Mouse (Mus musculus) frontal cortex, postnatal 36 days (tissue): ENCODE results near the gene Plpp4.

Source experiments
- DNase-seq, 2 experiments: peaks; one replicate each; pipeline ENCODE4 v3.0.0; 2022; ENCODE audit warnings: low spot score in 2 of 2

Gene Plpp4

GRCm38 (mm10) chr7:129256621-129257373, at the start of gene Plpp4:
TSS of gene Plpp4 (plus strand) at chr7:129257031.
- DNase-seq = peak; percentile 48

DNA sequence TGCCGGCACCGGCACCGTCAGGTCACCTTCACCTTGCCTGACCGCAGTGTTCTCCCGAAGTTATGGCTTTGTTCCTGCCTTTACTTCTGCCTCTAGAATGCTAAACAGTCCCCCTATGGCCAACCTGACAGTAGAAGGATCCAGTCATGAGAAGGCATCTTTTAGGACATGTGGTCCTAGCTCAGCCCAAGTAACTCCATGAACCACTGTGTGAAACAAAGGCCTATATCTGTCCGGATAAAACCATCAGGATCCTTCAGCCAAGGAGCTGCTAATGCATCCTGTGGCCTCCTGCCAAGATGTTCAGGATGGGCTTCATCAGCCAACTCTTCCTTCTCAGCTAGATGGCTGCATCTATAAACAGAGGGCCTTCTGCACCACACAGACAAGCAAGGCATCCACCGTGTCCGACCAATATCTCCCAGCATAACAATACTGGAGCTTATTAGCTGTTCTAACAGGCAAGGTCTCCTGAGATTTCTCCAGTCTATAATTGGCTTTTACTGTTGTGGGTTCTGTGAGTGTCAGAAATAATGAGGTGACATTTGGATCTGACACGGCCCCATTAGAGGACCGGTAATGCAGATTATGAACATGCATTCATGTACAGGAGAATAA, 40.8 kb upstream of the Plpp4 start:
- no peak for DNase-seq

- DNase-seq = no peak
These were observed 40.2 kb upstream of the Plpp4 start for GRCm38 (mm10) chr7:129216547-129217195.

DNA sequence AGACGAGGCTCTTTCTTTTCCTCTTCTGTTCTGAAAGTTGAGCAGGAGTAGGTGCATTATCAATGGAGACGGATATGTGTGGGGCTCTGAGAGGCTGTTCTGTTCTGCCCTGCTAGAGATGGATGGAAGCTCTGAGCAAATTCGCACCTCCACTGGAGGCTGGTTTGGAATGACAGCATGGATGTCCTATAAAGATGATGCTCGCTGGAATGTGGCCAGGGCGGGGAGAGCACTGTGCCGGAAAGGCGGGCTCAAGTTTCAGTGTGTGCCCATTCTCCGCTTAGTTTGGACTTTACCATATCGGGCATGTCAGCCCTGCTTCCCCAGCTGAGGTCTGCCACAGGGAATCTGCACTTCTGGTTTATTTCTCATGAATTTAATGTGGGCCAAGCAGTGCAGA, 35.9 kb upstream of the Plpp4 start:
- DNase-seq = no peak

DNA sequence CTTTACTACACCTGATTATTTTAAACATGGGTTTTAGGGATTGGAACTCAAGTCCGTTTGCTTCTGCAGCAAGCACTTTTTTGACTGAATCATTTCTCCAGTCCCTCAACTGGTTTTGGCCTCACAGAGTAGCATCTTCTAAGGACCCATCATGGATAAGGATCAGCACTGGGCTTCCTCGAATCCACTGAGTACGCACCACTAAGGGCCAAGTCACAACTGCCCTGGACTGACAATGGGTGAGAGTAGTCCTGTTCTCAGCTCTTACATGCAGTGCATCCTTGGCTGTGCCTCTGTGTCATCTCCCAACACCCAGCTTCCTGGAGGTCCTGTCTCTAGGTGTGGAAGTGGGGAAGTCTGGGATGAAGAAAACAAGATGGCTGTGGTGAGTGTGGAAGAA, 35.2 kb upstream of the Plpp4 start:
- DNase-seq = no peak

- DNase-seq = peak in 1 of 2 experiments; percentile 30
These were observed 21.4 kb upstream of the Plpp4 start for GRCm38 (mm10) chr7:129235410-129235809.

DNA sequence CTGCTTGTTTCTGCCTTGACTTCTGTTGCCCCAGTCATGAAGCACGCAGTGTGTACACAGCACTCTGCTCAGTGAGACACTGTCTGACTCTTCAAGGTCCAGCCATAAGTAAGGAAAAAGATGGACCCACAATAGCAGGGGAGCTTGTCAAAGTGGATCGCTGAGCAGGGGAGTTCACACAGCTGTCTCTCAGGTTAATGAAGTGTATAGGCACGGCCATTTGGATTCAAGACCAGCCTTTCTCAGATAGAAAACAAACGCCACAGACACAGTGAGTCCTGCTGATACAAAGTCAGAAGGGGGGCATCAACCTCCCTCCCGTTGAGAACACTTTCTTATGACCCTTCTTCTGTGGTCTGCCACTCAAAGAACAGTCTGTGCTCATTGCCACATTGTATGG, 20.8 kb upstream of the Plpp4 start:
- DNase-seq = no peak

- no peak for DNase-seq
These were observed 5.8 kb upstream of the Plpp4 start for GRCm38 (mm10) chr7:129250981-129251380.

DNA sequence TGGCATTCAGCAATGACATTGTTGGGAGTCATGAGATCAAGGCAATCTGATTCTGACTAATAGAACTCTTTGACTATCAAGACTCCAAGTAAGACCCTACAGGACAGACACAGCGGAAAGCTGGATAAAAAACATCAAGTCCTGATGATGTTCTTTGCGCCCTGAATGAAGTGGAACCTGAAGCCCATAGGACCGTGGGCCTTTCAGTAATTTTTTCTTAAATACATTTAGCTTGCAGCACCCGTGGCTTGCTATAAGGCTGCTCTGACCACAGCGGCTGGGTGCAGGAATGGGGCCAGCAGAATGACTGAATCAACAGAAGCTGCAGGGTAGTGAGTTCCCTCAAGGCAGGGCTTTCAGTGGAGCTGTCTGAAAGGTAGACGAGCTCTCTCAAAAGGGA, 3.4 kb upstream of the Plpp4 start:
- no peak for DNase-seq

GRCm38 (mm10) chr7:129254126-129254525, 2.7 kb upstream of the Plpp4 start:
- no peak for DNase-seq

GRCm38 (mm10) chr7:129255406-129255805, 1.4 kb upstream of the Plpp4 start:
- no peak for DNase-seq

GRCm38 (mm10) chr7:129257374-129258018, 665 bp downstream of the Plpp4 start:
- DNase-seq = no peak

DNA sequence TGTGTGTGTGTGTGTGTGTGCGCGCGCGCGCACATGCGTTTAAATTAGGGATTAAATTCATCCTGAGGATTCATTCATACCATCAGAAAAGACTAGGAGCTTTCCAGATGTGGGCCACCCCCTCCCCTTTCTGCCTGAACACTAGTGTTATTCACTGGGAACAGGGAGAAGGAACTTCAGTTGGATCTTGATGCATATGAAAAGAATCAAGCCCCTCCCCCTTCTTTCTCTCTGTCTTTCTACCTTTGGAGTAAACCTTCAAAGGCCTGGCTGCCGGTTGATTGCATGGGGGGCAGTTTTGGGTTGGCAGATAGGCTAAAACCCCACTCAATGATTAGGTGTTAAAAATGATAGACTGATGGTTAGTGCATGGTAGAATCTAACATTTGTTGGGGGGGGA, 1.5 kb downstream of the Plpp4 start:
- DNase-seq = no peak

DNA sequence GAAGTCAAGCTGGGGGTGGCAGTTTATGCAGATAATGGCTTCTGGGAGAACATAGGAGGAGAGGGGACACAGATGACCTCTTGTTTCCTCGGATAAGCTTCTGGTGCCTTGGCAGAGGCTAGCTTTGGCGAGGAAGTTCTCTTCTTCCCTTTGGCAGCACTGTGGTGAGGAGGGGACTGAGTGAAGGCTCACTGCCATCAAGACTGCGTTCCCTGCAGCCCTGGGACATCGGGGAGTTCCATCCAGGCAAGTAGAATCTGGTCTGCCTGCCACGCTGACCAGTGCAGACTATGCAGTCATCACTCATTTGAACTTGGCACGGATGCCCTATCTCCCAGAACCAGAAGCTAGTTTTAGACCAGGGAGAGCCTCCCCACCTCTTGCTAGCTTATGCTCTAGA, 2.4 kb downstream of the Plpp4 start:
- DNase-seq = no peak

GRCm38 (mm10) chr7:129273867-129274266, 17.0 kb downstream of the Plpp4 start:
- DNase-seq = no peak

DNA sequence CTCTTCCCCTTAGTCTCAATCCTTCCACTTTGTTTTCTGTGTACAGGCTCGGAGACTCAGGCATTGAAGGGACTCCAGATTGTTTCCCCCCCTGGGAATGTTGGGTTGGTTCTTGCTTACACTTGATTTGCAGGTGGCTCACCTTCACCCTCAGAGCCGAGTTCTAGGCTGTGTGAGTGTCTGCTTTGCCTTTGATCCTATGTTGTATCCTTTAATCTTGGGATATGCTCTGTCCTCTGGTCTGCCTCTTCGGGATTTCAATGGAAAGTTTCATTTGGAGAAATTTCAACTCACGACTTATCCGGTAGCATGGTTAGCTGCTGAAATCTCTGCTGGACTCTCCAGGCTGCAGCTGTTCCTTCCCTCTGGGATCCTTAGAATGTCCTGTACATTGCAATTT, 17.9 kb downstream of the Plpp4 start:
- no peak for DNase-seq

DNA sequence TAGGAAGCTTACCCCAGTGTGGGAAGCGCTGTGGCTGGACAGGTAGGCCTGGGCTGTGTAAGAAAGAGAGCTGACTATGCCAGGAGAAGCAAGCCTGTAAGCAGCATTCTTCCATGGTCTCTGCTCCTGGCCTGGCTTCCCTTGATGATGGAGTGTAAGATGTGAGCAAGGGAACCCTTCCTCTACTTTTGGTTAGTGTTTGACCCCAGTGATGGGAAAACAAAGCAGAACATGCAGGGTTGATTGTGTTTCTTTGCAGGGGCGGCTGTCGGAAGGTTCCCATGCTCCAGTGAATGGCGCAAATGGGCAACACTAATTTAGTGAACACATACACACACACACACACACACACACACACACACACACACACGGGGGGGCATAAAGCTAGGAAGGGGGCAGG, 20.9 kb downstream of the Plpp4 start:
- no peak for DNase-seq

GRCm38 (mm10) chr7:129278801-129279200, 22.0 kb downstream of the Plpp4 start:
- no peak for DNase-seq

DNA sequence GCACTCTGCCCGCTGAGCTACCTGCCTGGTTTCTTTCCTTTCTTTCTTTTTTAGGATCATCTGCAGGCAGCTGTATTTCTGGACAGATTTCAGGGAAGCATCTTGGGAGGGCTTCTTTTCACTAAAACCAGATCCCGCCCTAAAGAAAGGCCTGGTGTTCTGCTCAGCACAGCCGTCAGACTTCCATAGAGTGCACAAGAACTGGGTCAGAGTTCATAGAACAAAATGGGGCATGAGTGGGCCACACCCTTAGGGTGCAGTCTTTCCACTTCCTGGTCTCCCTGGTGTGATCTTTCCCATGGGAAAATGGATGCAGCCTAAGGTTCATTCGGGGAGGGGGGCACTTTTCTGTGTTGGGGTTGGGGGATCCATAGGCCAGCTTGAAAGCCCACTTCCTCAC, 22.4 kb downstream of the Plpp4 start:
- no peak for DNase-seq

DNA sequence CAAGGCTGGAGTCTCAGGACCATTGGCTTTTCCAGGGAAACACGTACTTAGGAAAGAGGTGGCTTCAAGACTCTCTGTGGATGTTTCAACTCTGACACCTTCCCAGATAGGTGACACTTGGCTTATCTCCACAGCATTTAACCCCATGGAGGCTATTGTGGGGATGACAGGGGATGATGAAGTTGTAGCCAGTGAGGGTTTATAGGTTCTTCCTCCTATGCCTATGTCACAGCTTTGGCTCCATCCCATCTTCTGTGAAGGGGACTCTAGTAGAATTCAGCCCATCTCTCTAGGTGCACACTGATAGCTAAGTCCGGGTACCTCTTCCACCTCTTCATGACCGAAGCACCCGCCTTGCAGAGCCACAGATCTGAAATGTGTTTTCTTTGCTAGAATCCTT, 25.1 kb downstream of the Plpp4 start:
- no peak for DNase-seq

DNA sequence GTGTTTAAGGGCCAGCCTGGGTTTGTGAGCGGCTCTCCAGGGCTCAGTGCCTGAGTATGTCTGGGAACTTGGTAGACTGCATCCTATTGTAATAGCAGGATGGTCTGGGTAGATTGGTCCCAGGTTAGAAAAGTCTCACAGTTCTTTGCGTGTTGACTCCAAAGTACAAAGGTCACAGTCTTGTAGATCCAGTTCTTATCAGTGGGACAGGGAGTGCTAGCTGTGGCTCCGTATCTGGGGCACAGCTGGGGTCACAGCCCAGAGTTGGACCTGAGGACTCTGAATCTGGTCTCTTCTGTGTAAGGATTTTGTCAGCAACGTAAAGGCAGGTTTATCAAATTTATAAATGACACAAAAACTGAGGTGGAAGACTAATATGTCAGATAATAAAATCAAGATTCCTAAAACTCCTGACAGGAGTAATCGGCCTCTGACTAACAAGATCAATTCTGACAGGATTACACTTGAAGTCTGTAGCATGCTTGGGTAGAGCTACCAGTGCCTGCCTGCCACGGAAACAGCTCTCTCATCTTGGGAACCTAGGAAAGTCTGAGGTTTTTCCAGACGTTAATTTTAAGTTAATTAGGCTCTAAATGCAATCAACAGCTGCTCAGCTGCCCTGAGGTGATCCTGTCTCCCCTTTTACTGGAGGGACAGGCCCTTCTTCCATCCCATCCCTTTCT, 28.5 kb downstream of the Plpp4 start:
- DNase-seq = no peak

GRCm38 (mm10) chr7:129293211-129293610, 36.4 kb downstream of the Plpp4 start:
- peak in 1 of 2 experiments; percentile 10 for DNase-seq
